Mouse (Mus musculus) CD4-positive, CD25-positive, alpha-beta regulatory T cell, adult 2 months (primary cell): ENCODE data around the gene Eva1a.

Source experiments
- DNase-seq: peaks from one replicate; pipeline ENCODE4 v3.0.0-alpha.2; 2012; ENCODE audit warnings: low read depth, low spot score

Eva1a gene

DNA sequence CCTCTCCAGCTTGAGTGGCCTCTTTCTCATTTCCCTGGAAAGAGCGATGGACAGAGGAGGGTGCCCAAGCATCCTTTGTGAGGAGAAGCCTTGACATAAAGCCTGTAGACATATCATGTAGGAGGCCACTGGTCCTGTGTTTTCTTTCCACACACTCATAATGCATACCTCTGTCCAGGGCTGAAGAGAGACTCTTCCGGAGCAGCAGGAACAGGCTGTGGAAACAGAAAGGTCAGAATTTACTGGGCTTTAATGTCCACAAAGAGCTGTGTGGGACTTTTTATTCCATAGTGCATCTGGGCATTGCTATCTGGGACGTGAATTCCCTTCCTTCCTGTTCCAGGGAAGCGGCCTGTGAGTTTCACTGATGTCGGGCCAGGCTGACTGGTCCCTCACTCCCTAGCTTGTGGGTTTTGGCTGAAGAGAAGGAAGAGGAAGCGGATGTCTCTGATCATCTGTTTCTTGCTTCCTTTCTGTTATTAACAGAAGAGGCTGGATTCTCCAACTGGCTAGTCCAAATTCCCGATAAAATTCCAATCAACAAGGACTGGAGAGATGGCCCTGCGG lies 25.8 kb downstream of the Eva1a start:
- no peak for DNase-seq

DNA sequence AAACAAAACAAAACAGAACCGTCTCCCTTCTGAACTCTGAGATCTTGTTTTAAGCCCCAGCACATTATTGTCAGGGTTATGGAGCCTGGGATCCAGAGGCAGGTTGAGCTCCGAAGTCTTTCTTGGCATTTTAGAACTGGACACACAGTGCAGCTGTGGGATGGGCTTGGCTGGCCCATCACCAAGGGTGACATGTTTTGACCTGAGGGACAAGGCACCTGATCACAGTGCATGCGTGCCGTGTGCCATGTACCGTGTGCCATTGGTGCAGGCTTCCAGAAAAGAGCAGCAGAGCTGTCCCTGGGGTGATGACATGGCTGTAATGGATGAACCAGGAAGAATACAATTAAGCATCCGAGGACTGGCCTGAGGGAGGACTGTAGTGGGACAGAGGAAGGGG lies 29.6 kb downstream of the Eva1a start:
- no peak for DNase-seq

DNA sequence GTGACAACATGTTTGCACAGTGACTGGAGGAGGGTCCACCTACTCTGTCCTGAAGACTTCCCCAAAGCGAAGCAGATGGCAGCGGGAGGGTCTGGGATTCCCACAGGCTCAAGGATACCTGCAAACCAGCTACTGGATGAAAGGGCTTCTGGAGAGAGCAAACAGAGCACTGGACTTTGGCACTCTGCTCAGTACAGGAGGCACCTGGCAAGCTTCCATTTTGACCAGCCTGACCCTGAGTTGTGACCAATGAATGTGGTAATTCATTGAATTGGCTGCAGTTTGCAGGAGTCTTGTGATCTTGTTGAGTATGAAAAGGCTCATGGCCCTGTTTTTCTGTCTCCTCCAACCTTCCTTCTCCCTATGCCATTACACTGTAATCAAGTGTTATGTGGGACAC lies 32.2 kb downstream of the Eva1a start:
- DNase-seq: no peak

DNA sequence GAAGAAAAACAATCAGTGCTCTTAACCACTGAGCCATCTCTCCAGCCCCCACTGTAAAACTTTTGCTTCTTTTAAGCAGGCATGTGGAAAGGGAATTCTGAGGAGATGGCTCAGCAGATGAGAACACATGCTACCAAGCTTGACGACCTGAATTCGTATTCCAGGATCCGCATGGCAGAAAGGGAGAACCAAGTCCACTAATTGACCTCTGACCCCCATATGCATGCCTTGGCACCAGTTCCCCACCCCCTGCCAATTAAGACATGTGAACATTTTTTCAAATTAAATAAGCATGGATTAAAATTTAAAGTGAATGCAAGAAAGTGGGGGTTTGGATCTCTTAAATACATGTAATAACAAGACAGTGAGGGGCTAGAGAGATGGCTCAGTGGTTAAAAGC lies 32.7 kb downstream of the Eva1a start:
- DNase-seq: no peak

- no peak for DNase-seq
These were observed 35.5 kb downstream of the Eva1a start for GRCm38 (mm10) chr6:82076364-82076763.

GRCm38 (mm10) chr6:82078875-82079274 lies 38.0 kb downstream of the Eva1a start:
- no peak for DNase-seq

GRCm38 (mm10) chr6:82083655-82084054 lies 42.8 kb downstream of the Eva1a start:
- no peak for DNase-seq

- DNase-seq: no peak
These were observed 43.4 kb downstream of the Eva1a start for GRCm38 (mm10) chr6:82084235-82084634.

- DNase-seq: no peak
These were observed 44.6 kb downstream of the Eva1a start for GRCm38 (mm10) chr6:82085313-82085908.

- DNase-seq: no peak
These were observed 47.3 kb downstream of the Eva1a start for GRCm38 (mm10) chr6:82088133-82088532.

DNA sequence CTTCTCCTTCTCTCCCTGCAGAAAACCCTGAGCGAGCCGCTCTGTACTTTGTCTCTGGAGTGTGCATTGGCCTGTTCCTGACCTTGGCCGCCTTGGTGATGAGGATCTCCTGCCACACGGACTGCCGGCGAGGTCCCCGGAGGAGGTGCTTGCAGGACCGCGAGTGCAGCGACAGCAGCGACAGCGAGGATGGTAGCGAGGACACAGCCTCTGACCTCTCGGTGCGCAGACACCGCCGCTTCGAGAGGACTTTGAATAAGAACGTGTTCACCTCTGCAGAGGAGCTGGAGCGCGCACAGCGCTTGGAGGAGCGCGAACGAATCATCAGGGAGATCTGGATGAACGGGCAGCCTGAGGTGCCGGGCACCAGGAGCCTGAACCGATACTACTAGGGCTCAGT lies 50.9 kb downstream of the Eva1a start:
- no peak for DNase-seq

GRCm38 (mm10) chr6:82097705-82098104 lies 56.9 kb downstream of the Eva1a start:
- no peak for DNase-seq

DNA sequence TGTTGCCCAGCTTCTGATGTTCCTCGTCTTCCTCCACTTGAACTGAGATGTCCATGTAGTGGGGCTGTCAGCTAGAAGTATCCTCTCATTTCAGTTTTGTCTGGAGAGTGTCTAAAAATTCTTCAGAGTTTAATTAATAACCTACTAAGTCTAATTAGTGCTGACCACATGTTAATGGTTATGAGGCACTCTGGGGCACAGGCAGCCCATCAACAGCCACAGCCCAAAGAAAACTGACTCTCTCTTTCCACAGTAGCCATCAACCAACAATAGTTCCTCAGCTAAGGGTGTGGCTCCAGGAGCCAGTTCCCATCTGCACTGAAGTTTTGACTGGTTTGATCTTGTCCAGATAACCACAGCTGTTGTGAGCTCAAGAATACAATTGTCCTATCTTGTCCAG lies 57.6 kb downstream of the Eva1a start:
- no peak for DNase-seq

- DNase-seq: no peak
These were observed 69.6 kb downstream of the Eva1a start for GRCm38 (mm10) chr6:82110473-82110872.

- DNase-seq: no peak
These were observed 70.3 kb downstream of the Eva1a start for GRCm38 (mm10) chr6:82111111-82111510.

DNA sequence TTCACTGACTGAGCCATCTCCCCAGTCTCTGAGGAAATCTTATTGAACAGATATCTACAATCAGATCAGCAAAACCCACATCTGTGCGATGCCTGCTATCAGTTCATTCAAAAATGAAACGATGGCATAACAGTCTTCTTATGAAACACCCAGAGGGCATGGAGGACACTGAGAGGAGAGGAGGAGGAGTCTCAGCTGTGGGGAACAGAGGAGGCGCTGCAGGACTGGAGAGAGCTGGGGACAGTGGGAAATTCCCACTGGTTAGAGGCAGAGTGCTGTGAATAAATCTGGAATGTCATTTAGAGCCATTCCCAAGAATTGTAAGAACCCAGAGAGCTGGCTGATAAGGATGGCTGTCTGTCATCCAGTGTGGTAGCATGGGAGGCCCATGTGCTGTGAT lies 70.7 kb downstream of the Eva1a start:
- no peak for DNase-seq

GRCm38 (mm10) chr6:82112127-82113090 lies 71.6 kb downstream of the Eva1a start:
- DNase-seq: no peak

- DNase-seq: no peak
These were observed 74.6 kb downstream of the Eva1a start for GRCm38 (mm10) chr6:82115335-82115965.

GRCm38 (mm10) chr6:82116176-82116575 lies 75.3 kb downstream of the Eva1a start:
- no peak for DNase-seq

GRCm38 (mm10) chr6:82117871-82118270 lies 77.0 kb downstream of the Eva1a start:
- DNase-seq: no peak

GRCm38 (mm10) chr6:82119322-82120162 lies 78.7 kb downstream of the Eva1a start:
- DNase-seq: peak; percentile 1
